Mouse (Mus musculus): Measurements from ENCODE around the gene Mcm8.

Mcm8 gene

GRCm38 (mm10) chr2:132873657-132874326 is 57.9 kb downstream of the Mcm8 start:
- DNase-seq = no peak

- DNase-seq = no peak
These were observed 61.0 kb downstream of the Mcm8 start for GRCm38 (mm10) chr2:132876991-132877390.

- DNase-seq = peak; percentile 33 to 42
These were observed 63.5 kb downstream of the Mcm8 start for GRCm38 (mm10) chr2:132879261-132880044.

- DNase-seq = no peak
These were observed 65.1 kb downstream of the Mcm8 start, which contains the start of gene Lrrn4 for GRCm38 (mm10) chr2:132880844-132881645. Gene Lrrn4, minus strand, starts transcription at chr2:132880891.

- DNase-seq = no peak
These were observed 68.5 kb downstream of the Mcm8 start for GRCm38 (mm10) chr2:132884303-132884967.

- no peak for DNase-seq
These were observed 69.4 kb downstream of the Mcm8 start for GRCm38 (mm10) chr2:132885312-132885711.

Data from cerebellum, postnatal 25 days (tissue).